Mouse (Mus musculus) limb, embryonic 15.5 days (tissue): ENCODE results near the gene Zcchc14. TPM values are rescaled to one million over a fixed set of nuclear protein-coding genes. Genes with fewer than 3 reads are reported as not detected.

ENCODE experiments used
- ATAC-seq: fragments of 200-750 bp; cut with Nextera tagmentation; 2 replicates; pipeline ENCODE4 v1.8.0; 2017; ENCODE audit warnings: low read depth, moderate TSS enrichment; ENCODE audit not compliant: insufficient number of reproducible peaks, low FRiP score, low TSS enrichment
- H3K27ac ChIP-seq: fragments of 300-500 bp; sonication (generic); 2 replicates; pipeline ENCODE4 v1.5.1; 2015; ENCODE audit warnings: moderate library complexity, mild to moderate bottlenecking, inconsistent platforms
- H3K27me3 ChIP-seq: fragments of 300-500 bp; sonication (generic); 2 replicates; pipeline ENCODE4 v1.6.1; 2015; ENCODE audit warnings: inconsistent platforms
- H3K36me3 ChIP-seq: fragments of 300-500 bp; sonication (generic); 2 replicates; pipeline ENCODE4 v1.6.1; 2015; ENCODE audit warnings: inconsistent platforms
- H3K4me1 ChIP-seq: fragments of 300-500 bp; sonication (generic); 2 replicates; pipeline ENCODE4 v1.6.1; 2015; ENCODE audit warnings: inconsistent platforms
- H3K4me2 ChIP-seq: fragments of 300-500 bp; sonication (generic); 2 replicates; pipeline ENCODE4 v1.6.1; 2015; ENCODE audit warnings: mild to moderate bottlenecking, inconsistent platforms
- H3K4me3 ChIP-seq: fragments of 300-500 bp; sonication (generic); 2 replicates; pipeline ENCODE4 v1.5.1; 2015; ENCODE audit warnings: mild to moderate bottlenecking, inconsistent platforms
- H3K9ac ChIP-seq: fragments of 300-500 bp; sonication (generic); 2 replicates; pipeline ENCODE4 v1.6.1; 2015; ENCODE audit warnings: inconsistent platforms
- H3K9me3 ChIP-seq: fragments of 300-500 bp; sonication (generic); 2 replicates; pipeline ENCODE4 v1.6.1; 2016; ENCODE audit warnings: inconsistent platforms
- WGBS: fragments of 180-500 bp; shearing (Covaris S2); methylation state at CpG from one replicate; pipeline ENCODE4 v1.1.7; 2015; 5-methylcytosine and 5-hydroxymethylcytosine counted together
- polyA plus RNA-seq: library from polyadenylated mRNA; unstranded; fragments of >200 nt; fragmentation: Nextera tagmentation; extraction: Ambion mirVana; gene quantifications from 2 replicates; pipeline ENCODE4 v1.2.1, GENCODE M21; 2015

Gene Zcchc14
- polyA plus RNA-seq, 1 experiment from 2014 or later: 13.8 TPM

DNA sequence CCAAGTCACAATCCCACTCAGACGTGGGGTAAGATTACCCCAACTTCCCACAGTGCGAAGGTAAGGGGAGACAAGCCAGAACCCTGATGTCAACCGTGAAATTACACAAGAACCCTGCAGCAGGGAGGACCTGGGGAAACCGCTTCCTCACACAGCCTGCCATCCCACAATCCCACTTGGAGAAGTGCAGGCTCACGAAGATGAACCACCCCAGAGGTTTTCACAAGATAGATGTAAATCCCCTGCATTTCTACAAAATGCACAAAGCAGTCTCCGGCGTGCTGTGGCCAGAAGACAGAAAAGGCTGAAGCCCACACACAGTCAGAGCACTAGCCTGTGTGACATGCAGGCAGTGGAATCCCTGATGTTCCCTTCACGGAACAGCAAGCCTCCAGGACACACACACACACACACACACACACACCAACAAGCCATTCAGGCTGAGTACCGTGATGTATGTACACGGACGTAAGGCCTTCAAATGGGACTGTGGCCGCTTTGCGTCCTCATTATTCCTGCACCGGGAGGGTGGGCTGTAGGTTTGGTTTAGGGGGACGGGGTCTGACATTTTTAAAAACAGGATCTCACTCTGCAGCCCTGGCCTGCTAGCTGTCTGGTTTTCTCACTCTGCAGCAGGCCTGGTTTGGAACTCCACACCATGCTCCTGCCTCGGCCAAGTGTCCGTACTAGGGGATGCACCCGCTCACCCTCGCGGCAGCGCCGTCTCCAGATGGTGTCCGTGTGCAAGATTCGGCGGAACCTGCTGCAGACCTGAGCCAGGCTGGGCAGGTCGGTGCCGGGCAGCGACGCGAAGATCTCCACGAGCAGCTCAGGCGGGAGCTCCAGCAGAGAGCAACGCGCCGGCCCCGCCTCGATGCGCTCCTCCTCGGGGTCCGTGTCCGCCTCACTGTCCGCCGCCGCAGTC, 74.7 kb downstream of the Zcchc14 start:
- peak; percentile 57; the same call in 1 of the 2 replicates for ATAC-seq
- Histone ChIP-seq H3K27ac (peak overlapping the region; percentile 76), H3K4me1 (peaks cover 43% of the 10 kb centered on the region), H3K36me3 (no peaks in the 10 kb centered on the region), H3K9me3 (no peaks in the 10 kb centered on the region), H3K4me3 (peak overlapping the region; percentile 86), H3K9ac (peak overlapping the region; percentile 79), H3K4me2 (peak overlapping the region; percentile 66), H3K27me3 (no peaks in the 10 kb centered on the region)
- 2% methylated on average over 38 of the region's 44 CpGs for WGBS

DNA sequence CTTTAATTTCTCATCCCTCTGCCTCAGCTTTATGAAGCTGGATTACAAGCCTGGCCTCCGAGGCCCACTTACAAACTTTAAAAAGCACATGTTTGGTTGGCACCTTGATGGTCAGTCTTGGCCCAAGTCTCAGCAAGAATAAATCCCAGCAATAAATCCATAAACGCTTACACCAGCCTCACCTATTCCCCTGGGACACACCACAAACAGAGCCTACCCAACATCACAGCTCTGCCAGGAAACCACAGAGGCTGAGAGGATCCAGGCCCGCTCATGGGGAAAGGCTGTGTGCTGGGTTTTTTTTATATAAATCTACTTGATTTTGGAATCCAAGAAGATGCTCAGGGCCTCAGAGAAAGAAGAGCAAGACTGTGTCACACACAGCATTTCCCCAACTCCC, 77.0 kb downstream of the Zcchc14 start:
- 45% methylated on average over 3 of the region's 3 CpGs for WGBS
- no peaks in the 10 kb centered on the region for H3K9me3 ChIP-seq
- H3K27me3 ChIP-seq: no peaks in the 10 kb centered on the region
- no peak for ATAC-seq
- peaks cover 47% of the 10 kb centered on the region for H3K4me1 ChIP-seq
- H3K9ac ChIP-seq: no peak overlapping the region
- 0 out of 2 replicates have a peak, but pooled peaks cover 2% of the 10 kb centered on the region for H3K36me3 ChIP-seq
- no peak overlapping the region for H3K4me3 ChIP-seq
- H3K4me2 ChIP-seq: no peak overlapping the region
- no peak overlapping the region for H3K27ac ChIP-seq

DNA sequence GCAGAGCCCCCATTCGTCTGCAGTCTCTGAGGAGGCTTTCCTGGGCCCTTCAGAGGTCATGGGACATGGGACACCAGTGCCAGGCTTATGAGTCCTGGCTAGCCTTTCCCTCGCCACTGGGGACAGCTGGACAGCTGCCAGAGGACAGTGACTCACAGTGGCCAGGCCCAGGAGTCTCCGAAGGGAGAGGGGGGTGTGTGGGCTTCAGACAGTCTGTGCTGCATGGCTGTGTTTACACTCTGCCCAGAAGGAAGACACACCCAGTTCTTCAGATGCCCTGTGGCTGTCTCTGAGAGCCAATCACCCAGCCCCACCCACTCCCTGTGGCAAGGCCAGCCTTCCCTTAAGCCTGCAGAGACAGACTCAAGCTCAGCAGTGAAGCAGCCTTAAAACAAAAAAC, 79.4 kb downstream of the Zcchc14 start:
- H3K4me3 ChIP-seq: no peak overlapping the region
- no peak for ATAC-seq
- 0 out of 2 replicates have a peak, but pooled peaks cover 6% of the 10 kb centered on the region for H3K36me3 ChIP-seq
- H3K9me3 ChIP-seq: no peaks in the 10 kb centered on the region
- H3K9ac ChIP-seq: no peak overlapping the region
- no peak overlapping the region for H3K4me2 ChIP-seq
- H3K27ac ChIP-seq: no peak overlapping the region
- H3K27me3 ChIP-seq: no peaks in the 10 kb centered on the region
- H3K4me1 ChIP-seq: peaks cover 42% of the 10 kb centered on the region
- WGBS: 42% methylated on average over 3 of the region's 3 CpGs

DNA sequence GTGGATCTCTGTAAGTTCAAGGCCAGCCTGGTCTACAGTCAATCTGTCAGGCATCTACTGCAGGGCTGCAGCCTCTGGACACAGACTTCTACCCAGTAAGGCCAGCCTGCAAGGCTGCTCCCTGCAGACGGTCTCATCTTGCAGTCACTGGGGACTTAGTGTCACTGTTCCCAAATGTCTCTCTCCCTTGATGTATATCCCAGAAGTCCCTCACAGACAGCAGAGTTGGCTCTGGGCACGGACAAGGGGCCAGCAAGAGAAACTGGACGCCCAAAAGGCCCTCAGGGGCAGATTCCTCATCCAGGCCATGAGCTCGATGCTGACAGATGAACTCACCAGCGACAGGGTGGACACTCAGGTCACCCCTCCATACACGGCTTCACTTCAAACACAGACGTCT, 80.6 kb downstream of the Zcchc14 start:
- no peak overlapping the region for H3K4me2 ChIP-seq
- H3K4me3 ChIP-seq: no peak overlapping the region
- H3K4me1 ChIP-seq: peaks cover 35% of the 10 kb centered on the region
- H3K27me3 ChIP-seq: no peaks in the 10 kb centered on the region
- no peak for ATAC-seq
- H3K9me3 ChIP-seq: no peaks in the 10 kb centered on the region
- no peak overlapping the region for H3K27ac ChIP-seq
- WGBS: 76% methylated on average over 7 of the region's 7 CpGs
- H3K9ac ChIP-seq: no peak overlapping the region
- 0 out of 2 replicates have a peak, but pooled peaks cover 6% of the 10 kb centered on the region for H3K36me3 ChIP-seq

DNA sequence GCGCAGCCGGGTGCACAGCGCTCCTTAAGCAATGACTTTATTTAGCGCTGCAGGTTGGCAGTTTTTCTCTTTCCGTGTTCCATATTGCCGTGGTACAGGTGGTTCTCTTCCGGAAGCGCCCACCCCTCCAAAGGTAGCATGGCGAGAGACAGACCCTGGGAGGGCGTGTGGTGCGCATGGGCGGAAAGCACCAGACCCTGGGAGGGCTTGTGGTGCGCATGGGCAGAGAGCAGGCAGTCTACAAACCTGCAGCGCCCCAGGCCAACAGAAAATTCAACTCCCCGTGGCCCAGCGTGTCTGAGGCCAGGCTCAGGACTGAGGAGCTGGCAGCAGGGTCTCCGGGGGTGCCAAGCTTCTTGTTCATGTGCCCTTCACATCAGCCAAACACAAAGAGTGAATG, 81.9 kb downstream of the Zcchc14 start:
- Histone ChIP-seq H3K27me3 (no peaks in the 10 kb centered on the region), H3K4me1 (peaks cover 22% of the 10 kb centered on the region), H3K36me3 (0 out of 2 replicates have a peak, but pooled peaks cover 6% of the 10 kb centered on the region), H3K4me2 (no peak overlapping the region), H3K9me3 (no peaks in the 10 kb centered on the region), H3K27ac (no peak overlapping the region), H3K9ac (no peak overlapping the region), H3K4me3 (no peak overlapping the region)
- 86% methylated on average over 17 of the region's 17 CpGs for WGBS
- no peak for ATAC-seq

DNA sequence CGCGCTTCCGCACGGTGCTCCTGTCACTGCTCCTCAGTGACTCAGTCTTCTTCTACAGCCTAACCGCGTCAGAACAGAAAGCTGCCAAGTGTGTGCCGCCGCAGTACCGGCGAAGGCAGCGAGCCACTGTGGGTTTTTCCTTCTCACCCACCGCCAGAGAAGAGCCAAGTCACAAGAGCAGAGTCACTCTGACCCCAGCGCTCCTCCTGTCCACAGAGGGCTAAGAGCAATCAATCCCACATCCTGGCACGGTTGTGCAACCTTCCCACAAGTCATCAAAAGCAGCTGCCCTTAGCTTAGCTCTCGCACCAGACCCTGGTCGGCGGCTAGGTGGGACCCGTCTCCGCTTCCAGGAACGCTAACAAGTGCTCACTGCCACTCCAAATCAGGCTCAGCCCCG, 82.4 kb downstream of the Zcchc14 start:
- WGBS: 84% methylated on average over 21 of the region's 21 CpGs
- Histone ChIP-seq H3K27ac (no peak overlapping the region), H3K9ac (no peak overlapping the region)

DNA sequence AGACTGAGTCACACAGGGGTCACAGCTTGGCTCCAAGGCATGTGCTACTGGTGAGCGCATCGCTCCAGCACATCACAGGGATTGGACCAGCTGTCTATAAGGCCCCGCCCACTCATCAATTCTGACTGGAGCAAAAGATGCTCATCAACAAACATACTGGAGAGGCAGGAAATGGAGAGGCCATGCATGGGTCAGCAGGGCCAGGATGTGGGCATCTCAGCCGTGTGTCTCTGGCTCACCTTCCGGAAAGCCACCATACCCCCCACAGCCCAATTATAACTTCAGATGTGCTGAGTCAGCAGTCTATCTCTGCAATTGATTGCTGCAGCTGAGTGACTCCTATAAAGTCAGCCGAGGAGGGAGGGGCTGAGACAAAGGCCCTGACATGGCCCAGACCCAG, 84.4 kb downstream of the Zcchc14 start:
- no peaks in the 10 kb centered on the region for H3K9me3 ChIP-seq
- H3K36me3 ChIP-seq: peaks cover 12% of the 10 kb centered on the region; the same call in 1 of the 2 replicates
- WGBS: 68% methylated on average over 6 of the region's 6 CpGs

More for the DNA sequence above, 82.4 kb downstream of the Zcchc14 start:
- no peaks in the 10 kb centered on the region for H3K27me3 ChIP-seq
- no peak overlapping the region for H3K4me3 ChIP-seq
- H3K36me3 ChIP-seq: 0 out of 2 replicates have a peak, but pooled peaks cover 6% of the 10 kb centered on the region
- no peak for ATAC-seq
- no peak overlapping the region for H3K4me2 ChIP-seq
- H3K4me1 ChIP-seq: peaks cover 17% of the 10 kb centered on the region
- H3K9me3 ChIP-seq: no peaks in the 10 kb centered on the region

DNA sequence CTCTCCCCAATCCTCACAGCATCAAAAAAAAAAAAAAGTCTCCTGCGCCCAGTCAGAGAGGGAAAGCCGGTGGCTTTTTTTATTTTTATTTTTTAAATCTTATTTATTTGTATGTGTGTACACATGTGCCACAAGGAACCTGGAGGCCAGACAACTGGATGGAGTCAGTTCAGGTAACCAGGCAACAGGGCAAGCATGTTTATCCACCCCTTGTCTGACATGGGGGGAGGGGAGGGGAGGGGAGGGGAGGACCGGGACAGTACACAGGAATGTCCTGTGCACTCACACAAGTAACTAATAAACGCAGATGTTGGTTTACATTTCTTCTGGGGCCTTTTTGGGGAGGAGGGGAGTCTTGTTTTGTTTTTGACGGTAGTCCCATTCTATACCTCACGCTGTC, 89.0 kb downstream of the Zcchc14 start:
- Histone ChIP-seq H3K4me3 (no peak overlapping the region), H3K27me3 (no peaks in the 10 kb centered on the region), H3K4me2 (no peak overlapping the region), H3K9ac (no peak overlapping the region), H3K4me1 (no peaks in the 10 kb centered on the region), H3K27ac (no peak overlapping the region), H3K36me3 (peaks cover 27% of the 10 kb centered on the region), H3K9me3 (no peaks in the 10 kb centered on the region)
- ATAC-seq: no peak
- 80% methylated on average over 6 of the region's 6 CpGs for WGBS

More for the DNA sequence above, 84.4 kb downstream of the Zcchc14 start:
- no peak for ATAC-seq
- Histone ChIP-seq H3K4me2 (no peak overlapping the region), H3K27me3 (no peaks in the 10 kb centered on the region), H3K4me3 (no peak overlapping the region), H3K9ac (no peak overlapping the region), H3K27ac (no peak overlapping the region), H3K4me1 (peaks cover 7% of the 10 kb centered on the region)

DNA sequence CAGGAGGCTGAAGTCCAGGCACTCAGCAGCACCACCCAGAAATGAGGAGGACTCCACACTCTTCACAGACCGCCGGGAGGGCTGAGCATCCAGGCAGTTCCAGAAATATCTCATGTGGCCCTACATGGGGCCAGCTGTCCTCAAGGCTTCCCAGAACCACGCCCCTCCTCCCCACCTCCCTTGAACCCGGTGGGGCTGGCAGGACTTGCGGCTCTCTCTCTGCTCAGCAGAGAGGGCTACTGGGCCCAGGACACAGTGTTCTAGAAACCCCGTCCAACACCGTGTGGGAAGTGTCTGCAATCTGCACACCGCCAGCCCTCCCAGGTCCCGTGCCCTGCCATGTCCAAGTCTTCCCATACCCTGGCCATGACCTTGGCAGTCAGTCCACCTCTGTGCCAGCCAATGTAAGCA, 89.8 kb downstream of the Zcchc14 start:
- no peak overlapping the region for H3K9ac ChIP-seq
- 80% methylated on average over 9 of the region's 9 CpGs for WGBS
- no peak overlapping the region for H3K4me3 ChIP-seq
- 0 out of 2 replicates have a peak overlapping the region, but pooled peaks have one; percentile 27 for H3K27ac ChIP-seq
- no peaks in the 10 kb centered on the region for H3K4me1 ChIP-seq
- no peak for ATAC-seq
- H3K27me3 ChIP-seq: no peaks in the 10 kb centered on the region
- H3K36me3 ChIP-seq: peaks cover 34% of the 10 kb centered on the region
- no peaks in the 10 kb centered on the region for H3K9me3 ChIP-seq
- no peak overlapping the region for H3K4me2 ChIP-seq

DNA sequence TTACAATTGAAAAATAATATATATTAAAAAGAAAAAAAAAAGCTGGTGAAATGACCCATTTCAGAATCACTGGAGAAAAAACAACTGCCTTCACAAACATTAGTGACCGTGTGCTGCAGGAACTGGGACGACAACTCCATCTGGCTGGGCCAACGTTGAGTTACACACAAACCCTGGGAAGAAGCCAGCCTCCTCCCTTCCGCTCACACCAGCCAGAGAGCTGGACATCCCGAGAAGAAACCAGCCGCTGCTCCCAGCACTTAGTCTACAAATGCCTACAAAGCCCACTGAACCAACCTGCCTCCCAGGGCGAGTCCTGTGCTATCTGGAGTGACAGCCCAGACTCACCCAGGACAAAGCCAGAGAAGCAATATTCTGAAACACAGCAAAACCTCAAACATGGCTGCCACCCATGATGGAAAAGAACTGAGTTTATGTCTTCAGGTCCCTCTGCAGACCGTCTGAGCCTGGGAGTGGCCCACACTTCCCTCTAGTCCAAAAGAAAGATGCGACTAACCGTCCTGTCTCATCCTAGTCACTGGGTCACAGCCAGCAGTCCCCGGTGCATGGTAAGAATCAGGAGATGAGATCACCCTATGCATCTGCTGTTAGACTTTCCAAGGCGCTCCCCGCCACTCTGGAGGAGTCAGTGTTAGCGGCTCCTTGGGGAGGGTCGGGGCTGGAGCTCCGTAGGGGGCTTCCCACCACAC, 90.9 kb downstream of the Zcchc14 start:
- Histone ChIP-seq H3K36me3 (peaks cover 39% of the 10 kb centered on the region), H3K27me3 (no peaks in the 10 kb centered on the region), H3K9me3 (no peaks in the 10 kb centered on the region)

DNA sequence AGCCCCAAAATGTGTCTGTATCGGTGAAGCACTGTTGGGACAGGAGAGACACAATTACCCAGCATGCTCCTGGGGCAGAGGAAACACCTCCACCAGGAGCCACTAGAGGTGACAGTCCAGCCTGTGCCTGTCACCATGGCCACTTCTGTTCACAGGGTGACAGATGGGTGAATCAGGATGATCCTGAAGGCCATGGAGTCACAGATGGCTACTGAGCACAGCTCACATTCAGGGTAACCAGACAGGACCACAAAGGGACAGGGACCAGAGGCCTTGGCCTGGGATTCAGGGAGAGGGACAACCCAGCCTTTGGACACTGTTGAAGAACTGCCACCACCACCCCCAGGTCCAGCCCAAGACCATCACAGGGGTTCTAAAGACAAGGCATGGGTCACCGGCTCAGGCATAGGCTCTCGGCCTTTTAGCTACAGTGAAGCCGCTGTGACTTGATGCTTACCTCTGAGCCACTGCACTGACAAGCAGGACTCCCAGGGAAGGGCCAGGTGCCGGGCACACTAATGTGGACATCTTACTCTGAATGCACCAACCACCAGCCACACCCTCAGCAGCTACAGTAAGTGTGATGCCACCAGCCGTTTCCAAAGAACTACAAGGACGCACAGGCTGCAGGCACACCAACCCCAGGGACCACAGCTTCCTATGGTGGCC, 92.1 kb downstream of the Zcchc14 start:
- ATAC-seq: no peak
- Histone ChIP-seq H3K9ac (no peak overlapping the region), H3K27ac (no peak overlapping the region), H3K4me3 (no peak overlapping the region), H3K9me3 (no peaks in the 10 kb centered on the region), H3K4me1 (no peaks in the 10 kb centered on the region), H3K4me2 (no peak overlapping the region), H3K27me3 (no peaks in the 10 kb centered on the region), H3K36me3 (peaks cover 43% of the 10 kb centered on the region)
- 89% methylated on average over 7 of the region's 7 CpGs for WGBS

More for the DNA sequence above, 90.9 kb downstream of the Zcchc14 start:
- no peaks in the 10 kb centered on the region for H3K4me1 ChIP-seq
- no peak overlapping the region for H3K4me3 ChIP-seq
- no peak; the same call in 1 of the 2 replicates for ATAC-seq
- H3K9ac ChIP-seq: 0 out of 2 replicates have a peak overlapping the region, but pooled peaks have one; percentile 0
- H3K4me2 ChIP-seq: no peak overlapping the region
- 80% methylated on average over 16 of the region's 16 CpGs for WGBS
- no peak overlapping the region for H3K27ac ChIP-seq
